Mouse (Mus musculus): ENCODE measurements around the gene Olig2. TPM values are rescaled to one million over a fixed set of nuclear protein-coding genes. Genes with fewer than 3 reads are reported as not detected.

Gene Olig2
- 2.3 and 3.4 TPM in 2 replicates for polyA plus RNA-seq (2016; fragmentation: Nextera tagmentation; extraction: Ambion mirVana)

DNA sequence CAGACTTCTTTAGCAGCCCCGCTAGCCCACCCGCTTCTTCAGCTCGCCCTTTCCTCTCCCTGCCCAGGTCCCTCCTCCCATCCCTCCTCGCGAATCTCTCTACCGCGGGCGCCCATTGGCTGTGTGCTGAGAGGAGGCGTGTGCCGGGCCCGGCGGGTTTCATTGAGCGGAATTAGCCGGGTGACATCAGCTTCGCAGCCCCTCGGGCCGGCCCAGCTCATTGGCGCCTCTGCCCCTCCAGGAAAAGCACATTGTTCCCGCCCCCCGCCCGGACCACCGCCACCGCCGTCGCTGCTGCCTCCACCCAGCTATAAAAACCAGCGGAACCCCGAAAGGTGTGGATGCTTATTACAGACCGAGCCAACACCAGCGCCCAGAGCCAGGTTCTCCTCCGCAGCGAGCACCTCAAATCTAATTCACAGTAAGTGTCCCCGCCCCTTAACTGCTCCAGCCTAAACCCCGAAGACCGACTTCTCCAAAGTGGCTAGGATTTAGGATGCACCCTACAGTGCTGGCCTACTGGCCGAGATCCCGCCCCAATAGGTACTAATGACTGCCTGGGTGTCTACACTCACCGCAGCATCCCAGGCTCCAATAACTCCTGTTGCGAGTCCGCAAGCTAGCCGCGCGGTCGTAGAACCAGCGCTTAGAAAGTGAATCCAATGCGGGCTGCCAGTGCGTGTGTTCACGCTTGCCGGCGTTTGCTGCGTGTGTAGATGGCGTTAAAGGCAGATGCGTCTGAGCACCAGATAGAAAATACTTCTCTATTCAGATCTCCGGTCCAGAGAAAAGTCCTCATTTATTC, at the start of gene Olig2:
Gene Olig2, plus strand, starts transcription at position 225 of the 805 bp plus-strand sequence.
- no peaks in the 10 kb centered on the region for H3K9me3 ChIP-seq
- peak within 1 kb of the TSS; percentile 62 for H3K27ac ChIP-seq (replicated peaks)
- under 1% methylated on average over 53 of the region's 53 CpGs for WGBS
- no peaks in the 10 kb centered on the region for H3K36me3 ChIP-seq (replicated peaks)
- H3K4me1 ChIP-seq = peaks cover 52% of the 10 kb centered on the region
- DNase-seq (ENCODE audit: low spot score) = peak; percentile 85
- peak within 1 kb of the TSS; percentile 50 for H3K4me3 ChIP-seq
- H3K27me3 ChIP-seq (replicated peaks; ENCODE audit: low read depth, poor library complexity, severe bottlenecking) = peaks cover 100% of the 10 kb centered on the region

GRCm38 (mm10) chr16:91175892-91176291, 49.4 kb upstream of the Olig2 start:
- Histone ChIP-seq H3K4me3 (no peak overlapping the region), H3K27me3 (replicated peaks; ENCODE audit: low read depth, poor library complexity, severe bottlenecking) (peaks cover 91% of the 10 kb centered on the region), H3K9me3 (no peaks in the 10 kb centered on the region), H3K36me3 (replicated peaks) (no peaks in the 10 kb centered on the region), H3K27ac (replicated peaks) (no peak overlapping the region), H3K4me1 (peaks cover 12% of the 10 kb centered on the region)
- WGBS = 78% methylated on average over 8 of the region's 8 CpGs
- DNase-seq (ENCODE audit: low spot score) = no peak

DNA sequence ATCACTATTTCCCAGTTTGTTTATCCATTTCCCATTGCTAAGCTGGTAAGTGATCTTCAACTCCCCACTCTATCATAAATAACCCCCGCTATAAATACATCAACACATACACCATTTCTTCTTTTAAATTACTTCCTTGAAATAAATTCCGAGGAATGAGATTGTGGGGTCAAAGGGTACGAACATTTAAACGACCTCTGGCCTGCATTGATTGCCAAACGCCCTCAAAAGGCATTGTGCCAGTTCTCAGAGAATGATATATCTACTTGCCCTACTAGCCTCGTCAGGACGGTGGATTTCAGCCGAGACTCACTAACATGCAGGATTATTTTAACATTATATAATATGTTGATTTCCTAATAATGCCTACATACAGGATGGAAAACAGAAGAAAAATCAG, 38.2 kb upstream of the Olig2 start:
- H3K9me3 ChIP-seq = no peaks in the 10 kb centered on the region
- WGBS = 47% methylated on average over 8 of the region's 8 CpGs
- H3K27ac ChIP-seq (replicated peaks) = no peak overlapping the region
- peaks cover 74% of the 10 kb centered on the region for H3K27me3 ChIP-seq (replicated peaks; ENCODE audit: low read depth, poor library complexity, severe bottlenecking)
- H3K4me3 ChIP-seq = no peak overlapping the region
- H3K36me3 ChIP-seq (replicated peaks) = no peaks in the 10 kb centered on the region
- DNase-seq (ENCODE audit: low spot score) = no peak
- peaks cover 8% of the 10 kb centered on the region; the same call in 1 of the 2 replicates for H3K4me1 ChIP-seq

GRCm38 (mm10) chr16:91187662-91188061, 37.6 kb upstream of the Olig2 start:
- WGBS = 73% methylated on average over 10 of the region's 10 CpGs
- peaks cover 77% of the 10 kb centered on the region for H3K27me3 ChIP-seq (replicated peaks; ENCODE audit: low read depth, poor library complexity, severe bottlenecking)

GRCm38 (mm10) chr16:91188304-91188703, 37.0 kb upstream of the Olig2 start:
- Histone ChIP-seq H3K4me3 (no peak overlapping the region), H3K9me3 (no peaks in the 10 kb centered on the region), H3K4me1 (peaks cover 21% of the 10 kb centered on the region), H3K27ac (replicated peaks) (no peak overlapping the region), H3K36me3 (replicated peaks) (no peaks in the 10 kb centered on the region), H3K27me3 (replicated peaks; ENCODE audit: low read depth, poor library complexity, severe bottlenecking) (peaks cover 77% of the 10 kb centered on the region)
- WGBS = 84% methylated on average over 12 of the region's 12 CpGs
- DNase-seq (ENCODE audit: low spot score) = no peak

More at GRCm38 (mm10) chr16:91187662-91188061, 37.6 kb upstream of the Olig2 start:
- Histone ChIP-seq H3K36me3 (replicated peaks) (no peaks in the 10 kb centered on the region), H3K27ac (replicated peaks) (no peak overlapping the region), H3K9me3 (no peaks in the 10 kb centered on the region), H3K4me1 (peaks cover 14% of the 10 kb centered on the region), H3K4me3 (no peak overlapping the region)
- DNase-seq (ENCODE audit: low spot score) = no peak

DNA sequence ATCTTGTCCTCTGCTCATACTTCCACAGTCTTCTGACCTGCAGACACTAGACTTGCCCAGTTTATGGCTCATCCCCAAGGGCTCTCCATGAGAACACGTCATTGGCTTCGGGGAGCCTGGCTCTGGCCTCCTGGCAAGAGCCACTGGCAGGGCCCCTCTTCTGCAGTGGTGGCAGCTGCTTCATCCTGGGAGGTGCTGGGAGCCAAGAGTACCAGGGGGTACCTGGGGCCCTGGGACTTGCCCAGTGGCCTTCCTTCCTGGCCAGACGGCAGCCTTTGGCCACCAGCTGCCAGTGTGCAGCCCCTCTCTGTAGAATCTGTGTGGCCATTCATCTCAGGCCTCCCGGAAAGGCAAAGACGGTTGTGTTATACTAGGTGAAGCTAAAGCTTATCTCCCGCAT, 34.0 kb upstream of the Olig2 start:
- Histone ChIP-seq H3K27me3 (replicated peaks; ENCODE audit: low read depth, poor library complexity, severe bottlenecking) (peaks cover 84% of the 10 kb centered on the region), H3K27ac (replicated peaks) (no peak overlapping the region), H3K4me3 (no peak overlapping the region), H3K4me1 (peaks cover 24% of the 10 kb centered on the region), H3K36me3 (replicated peaks) (no peaks in the 10 kb centered on the region), H3K9me3 (no peaks in the 10 kb centered on the region)
- DNase-seq (ENCODE audit: low spot score) = no peak
- 82% methylated on average over 6 of the region's 6 CpGs for WGBS

GRCm38 (mm10) chr16:91191663-91192237, 33.5 kb upstream of the Olig2 start:
- H3K4me3 ChIP-seq = no peak overlapping the region
- H3K27ac ChIP-seq (replicated peaks) = no peak overlapping the region
- H3K4me1 ChIP-seq = peaks cover 24% of the 10 kb centered on the region
- DNase-seq (ENCODE audit: low spot score) = no peak
- WGBS = 68% methylated on average over 9 of the region's 9 CpGs
- H3K36me3 ChIP-seq (replicated peaks) = no peaks in the 10 kb centered on the region
- H3K9me3 ChIP-seq = peaks cover under 1% of the 10 kb centered on the region
- H3K27me3 ChIP-seq (replicated peaks; ENCODE audit: low read depth, poor library complexity, severe bottlenecking) = peaks cover 82% of the 10 kb centered on the region

- WGBS = 19% methylated on average over 15 of the region's 15 CpGs
- Histone ChIP-seq H3K4me1 (peaks cover 21% of the 10 kb centered on the region), H3K9me3 (peaks cover 8% of the 10 kb centered on the region), H3K27ac (replicated peaks) (peak overlapping the region; percentile 24; the same call in 1 of the 2 replicates), H3K27me3 (replicated peaks; ENCODE audit: low read depth, poor library complexity, severe bottlenecking) (peaks cover 82% of the 10 kb centered on the region), H3K36me3 (replicated peaks) (no peaks in the 10 kb centered on the region), H3K4me3 (no peak overlapping the region)
- peak; percentile 56 for DNase-seq (ENCODE audit: low spot score)
These were observed 32.4 kb upstream of the Olig2 start for GRCm38 (mm10) chr16:91192672-91193354.

GRCm38 (mm10) chr16:91199815-91200214, 25.4 kb upstream of the Olig2 start:
- no peak for DNase-seq (ENCODE audit: low spot score)
- H3K4me1 ChIP-seq = no peaks in the 10 kb centered on the region
- no peak overlapping the region for H3K27ac ChIP-seq (replicated peaks)
- H3K27me3 ChIP-seq (replicated peaks; ENCODE audit: low read depth, poor library complexity, severe bottlenecking) = peaks cover 19% of the 10 kb centered on the region
- WGBS = 92% methylated on average over 7 of the region's 7 CpGs
- H3K9me3 ChIP-seq = peaks cover 8% of the 10 kb centered on the region
- H3K4me3 ChIP-seq = no peak overlapping the region
- H3K36me3 ChIP-seq (replicated peaks) = no peaks in the 10 kb centered on the region

- 85% methylated on average over 3 of the region's 3 CpGs for WGBS
- Histone ChIP-seq H3K9me3 (no peaks in the 10 kb centered on the region), H3K27ac (replicated peaks) (no peak overlapping the region), H3K4me1 (no peaks in the 10 kb centered on the region), H3K27me3 (replicated peaks; ENCODE audit: low read depth, poor library complexity, severe bottlenecking) (peaks cover 18% of the 10 kb centered on the region), H3K4me3 (no peak overlapping the region), H3K36me3 (replicated peaks) (no peaks in the 10 kb centered on the region)
- no peak for DNase-seq (ENCODE audit: low spot score)
These were observed 22.3 kb upstream of the Olig2 start for GRCm38 (mm10) chr16:91202989-91203388.

- WGBS = 53% methylated on average over 1 of the region's 1 CpGs
- Histone ChIP-seq H3K27ac (replicated peaks) (no peak overlapping the region), H3K27me3 (replicated peaks; ENCODE audit: low read depth, poor library complexity, severe bottlenecking) (peaks cover 35% of the 10 kb centered on the region), H3K4me3 (no peak overlapping the region), H3K36me3 (replicated peaks) (no peaks in the 10 kb centered on the region), H3K4me1 (peaks cover 1% of the 10 kb centered on the region; the same call in 1 of the 2 replicates), H3K9me3 (no peaks in the 10 kb centered on the region)
- DNase-seq (ENCODE audit: low spot score) = no peak
These were observed 18.9 kb upstream of the Olig2 start for GRCm38 (mm10) chr16:91206371-91206770.

GRCm38 (mm10) chr16:91217077-91217476, 8.2 kb upstream of the Olig2 start:
- no peaks in the 10 kb centered on the region for H3K36me3 ChIP-seq (replicated peaks)
- no peak overlapping the region for H3K27ac ChIP-seq (replicated peaks)
- 41% methylated on average over 6 of the region's 6 CpGs for WGBS
- no peak overlapping the region for H3K4me3 ChIP-seq
- DNase-seq (ENCODE audit: low spot score) = no peak
- peaks cover 100% of the 10 kb centered on the region for H3K27me3 ChIP-seq (replicated peaks; ENCODE audit: low read depth, poor library complexity, severe bottlenecking)
- H3K4me1 ChIP-seq = peaks cover 14% of the 10 kb centered on the region
- H3K9me3 ChIP-seq = peaks cover 4% of the 10 kb centered on the region
